Mouse (Mus musculus): ENCODE results near the gene Adh6b. TPM values are rescaled to one million over a fixed set of nuclear protein-coding genes. Genes with fewer than 3 reads are reported as not detected.

Gene Adh6b
- polyA plus RNA-seq (2015; fragmentation: Nextera tagmentation; extraction: Ambion mirVana), result not detected in 2 replicates

DNA sequence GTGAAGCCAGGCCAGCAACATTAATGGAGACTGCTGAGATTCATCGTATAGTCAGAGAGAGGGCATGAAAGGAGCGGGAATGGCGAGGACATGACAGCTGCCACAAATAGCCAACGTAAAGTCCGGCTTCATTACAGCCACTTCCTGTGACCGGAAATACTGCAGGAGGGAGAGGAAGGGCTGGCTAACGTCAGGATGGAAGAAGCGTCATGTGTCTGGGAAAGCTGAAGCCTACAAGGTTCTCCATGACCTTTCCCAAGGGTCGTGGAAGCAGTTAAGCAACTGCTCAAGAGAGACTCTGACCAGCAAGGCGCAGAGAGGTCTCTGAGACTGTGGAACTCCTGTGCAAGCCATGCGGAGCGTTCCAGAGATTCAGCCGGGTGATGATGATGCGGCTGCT, at the start of gene Adh6b:
TSS of gene Adh6b (plus strand) at position 305 of the 400 bp plus-strand sequence.

DNA sequence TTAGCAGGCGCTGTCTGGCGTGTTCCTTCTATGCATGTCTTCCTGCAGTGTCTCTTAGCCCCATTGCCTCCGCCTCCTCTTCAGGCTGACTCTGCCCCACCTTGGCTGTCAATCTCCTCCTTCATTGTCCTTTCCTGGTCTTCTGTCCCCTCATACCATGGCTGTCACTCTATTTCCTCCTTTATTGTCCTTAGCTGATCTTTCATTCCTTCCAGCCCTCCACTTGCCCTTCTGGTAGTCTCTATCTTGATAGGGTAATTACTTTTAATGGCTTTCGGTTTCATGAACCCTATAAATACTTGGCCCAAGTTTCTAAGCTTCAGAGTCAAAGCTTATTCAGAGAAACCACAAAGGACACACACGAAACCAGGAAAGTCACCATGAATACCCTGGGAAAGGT, 28.6 kb upstream of the Adh6b start, which contains the start of gene Adh6a:
TSS of gene Adh6a (plus strand) at position 322 of the 400 bp plus-strand sequence.

Other genes with a start within 250 kb of the Adh6b start
- gene Trmt10a, start 198.3 kb upstream of the Adh6b start, polyA plus RNA-seq (2015; fragmentation: Nextera tagmentation; extraction: Ambion mirVana), result 6.3 and 7.0 TPM in 2 replicates
- gene Mttp, start 196.8 kb upstream of the Adh6b start, polyA plus RNA-seq (2015; fragmentation: Nextera tagmentation; extraction: Ambion mirVana), result 5.7 and 5.9 TPM in 2 replicates
- not detected in 2 replicates for gene 4930579F01Rik, start 147.9 kb upstream of the Adh6b start, polyA plus RNA-seq (2015; fragmentation: Nextera tagmentation; extraction: Ambion mirVana)
- gene Adh7, start 124.0 kb upstream of the Adh6b start, polyA plus RNA-seq (2015; fragmentation: Nextera tagmentation; extraction: Ambion mirVana), result 0.10 TPM in 1 of 2 replicates, not detected in the other
- 3.0 and 4.3 TPM in 2 replicates for gene Adh1, start 80.8 kb upstream of the Adh6b start, polyA plus RNA-seq (2015; fragmentation: Nextera tagmentation; extraction: Ambion mirVana)
- gene Adh6a, start 28.5 kb upstream of the Adh6b start, polyA plus RNA-seq (2015; fragmentation: Nextera tagmentation; extraction: Ambion mirVana), result not detected in 2 replicates
- not detected in 2 replicates for gene Adh4, start 73.7 kb downstream of the Adh6b start, polyA plus RNA-seq (2015; fragmentation: Nextera tagmentation; extraction: Ambion mirVana)
- gene Adh5, start 101.3 kb downstream of the Adh6b start, polyA plus RNA-seq (2015; fragmentation: Nextera tagmentation; extraction: Ambion mirVana), result 68.6 and 75.3 TPM in 2 replicates
- gene Metap1, start 147.7 kb downstream of the Adh6b start, polyA plus RNA-seq (2015; fragmentation: Nextera tagmentation; extraction: Ambion mirVana), result 20.4 and 21.2 TPM in 2 replicates
- 150 and 160 TPM in 2 replicates for gene Eif4e, start 184.4 kb downstream of the Adh6b start, polyA plus RNA-seq (2015; fragmentation: Nextera tagmentation; extraction: Ambion mirVana)

All from spleen, postnatal 0 days (tissue).